Mouse (Mus musculus): ENCODE measurements around the gene Fbh1.
A peak's percentile ranks its signal among the peaks of the same experiment; 100 is the strongest.

Fbh1 gene

GRCm38 (mm10) chr2:11777091-11778068, at the start of gene Fbh1, which contains the start of gene Ankrd16:
Gene Fbh1 (minus strand): TSS chr2:11777582.
Gene Ankrd16 (plus strand): TSS chr2:11777876.
- peak; percentile 100 for DNase-seq (ENCODE audit: inconsistent age in 2 of 2, low spot score in 1 of 2)

- DNase-seq (ENCODE audit: inconsistent age in 2 of 2, low spot score in 1 of 2): no peak
These were observed 24.0 kb upstream of the Fbh1 start for GRCm38 (mm10) chr2:11801299-11801930.

GRCm38 (mm10) chr2:11797930-11798364, 20.6 kb upstream of the Fbh1 start:
- no peak for DNase-seq (ENCODE audit: inconsistent age in 2 of 2, low spot score in 1 of 2)

GRCm38 (mm10) chr2:11794668-11795067, 17.3 kb upstream of the Fbh1 start:
- DNase-seq (ENCODE audit: inconsistent age in 2 of 2, low spot score in 1 of 2): peak in 1 of 2 experiments; percentile 55

- DNase-seq (ENCODE audit: inconsistent age in 2 of 2, low spot score in 1 of 2): no peak
These were observed 6.8 kb upstream of the Fbh1 start for GRCm38 (mm10) chr2:11784159-11784558.

GRCm38 (mm10) chr2:11778087-11778823, 873 bp upstream of the Fbh1 start:
- peak; percentile 88 to 97 for DNase-seq (ENCODE audit: inconsistent age in 2 of 2, low spot score in 1 of 2)

DNA sequence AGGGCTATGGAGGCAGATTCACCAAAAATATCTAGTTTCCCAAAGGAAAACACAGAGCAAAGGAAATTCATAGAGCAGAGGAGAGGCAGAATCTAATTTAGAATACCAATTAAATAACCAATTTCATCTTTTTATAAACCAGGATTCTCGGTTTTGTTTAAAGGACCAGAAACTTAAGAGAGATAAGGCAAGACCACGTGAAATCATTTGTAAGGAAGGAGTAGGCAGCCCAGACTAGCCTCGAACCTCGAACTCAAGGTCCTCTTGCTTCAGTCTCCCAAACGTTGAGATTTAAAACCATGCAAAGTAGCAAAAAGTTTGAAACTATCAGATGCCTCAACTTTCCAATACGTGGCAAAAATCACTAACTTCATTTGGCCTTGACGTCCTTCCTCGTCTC, 967 bp downstream of the Fbh1 start:
- no peak for DNase-seq (ENCODE audit: inconsistent age in 2 of 2, low spot score in 1 of 2)

DNA sequence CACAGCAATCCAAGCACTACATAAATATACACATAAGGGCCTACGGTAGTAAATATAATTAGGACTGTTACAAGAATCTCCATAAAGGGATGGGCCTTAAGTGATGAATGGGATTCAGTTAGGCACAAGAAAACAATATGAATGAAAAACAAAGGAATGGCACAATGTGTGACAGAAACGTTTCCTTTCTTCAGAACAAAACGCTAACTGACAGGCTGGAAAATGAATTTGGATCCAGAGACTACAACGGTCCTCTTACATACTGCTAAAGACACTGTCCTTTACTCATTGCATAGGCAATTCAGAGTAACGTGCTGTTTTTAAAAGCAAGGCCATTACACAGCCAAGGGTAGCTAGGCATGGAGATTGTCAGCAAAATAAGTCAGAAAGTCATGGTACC, 2.3 kb downstream of the Fbh1 start:
- DNase-seq (ENCODE audit: inconsistent age in 2 of 2, low spot score in 1 of 2): no peak

DNA sequence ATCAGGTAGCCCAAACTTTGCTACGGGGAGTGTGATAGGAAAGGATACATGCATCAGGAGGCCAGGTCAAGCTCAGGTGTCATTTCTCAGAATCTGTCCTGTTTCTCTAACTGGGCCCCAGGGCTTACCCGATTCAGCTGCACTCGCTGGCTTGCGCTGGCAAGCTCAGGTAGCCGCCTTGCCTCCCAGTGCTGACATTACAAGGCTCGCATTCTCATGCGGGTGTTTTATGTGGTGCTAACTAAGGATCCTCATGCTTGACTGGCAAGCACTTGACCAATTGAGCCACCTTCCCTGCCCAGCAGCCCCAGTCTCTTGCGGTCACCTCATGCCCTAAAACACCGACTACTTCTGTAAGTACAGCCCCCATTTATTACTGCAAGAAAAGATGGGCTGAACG, 3.0 kb downstream of the Fbh1 start:
- no peak for DNase-seq (ENCODE audit: inconsistent age in 2 of 2, low spot score in 1 of 2)

DNA sequence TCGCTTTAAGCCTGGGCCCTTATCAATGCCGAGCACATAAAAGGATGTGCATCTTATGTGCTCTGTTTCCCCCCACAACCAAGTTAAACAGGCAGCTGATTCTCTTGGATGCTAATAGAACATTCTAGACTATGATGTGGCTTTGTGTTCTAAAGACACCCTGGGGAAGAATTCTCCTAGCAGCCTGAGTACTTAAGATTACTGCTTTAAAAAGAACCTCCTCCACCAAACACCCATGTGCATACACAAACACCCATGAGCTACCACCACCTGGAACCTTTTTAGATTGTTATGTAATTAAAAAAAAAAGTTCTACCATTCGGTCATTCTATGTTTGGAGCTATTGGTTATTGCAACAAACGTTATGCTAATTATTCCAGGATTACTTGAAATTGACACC, 5.0 kb downstream of the Fbh1 start:
- DNase-seq (ENCODE audit: inconsistent age in 2 of 2, low spot score in 1 of 2): no peak

- DNase-seq (ENCODE audit: inconsistent age in 2 of 2, low spot score in 1 of 2): no peak
These were observed 5.7 kb downstream of the Fbh1 start for GRCm38 (mm10) chr2:11771701-11772100.

DNA sequence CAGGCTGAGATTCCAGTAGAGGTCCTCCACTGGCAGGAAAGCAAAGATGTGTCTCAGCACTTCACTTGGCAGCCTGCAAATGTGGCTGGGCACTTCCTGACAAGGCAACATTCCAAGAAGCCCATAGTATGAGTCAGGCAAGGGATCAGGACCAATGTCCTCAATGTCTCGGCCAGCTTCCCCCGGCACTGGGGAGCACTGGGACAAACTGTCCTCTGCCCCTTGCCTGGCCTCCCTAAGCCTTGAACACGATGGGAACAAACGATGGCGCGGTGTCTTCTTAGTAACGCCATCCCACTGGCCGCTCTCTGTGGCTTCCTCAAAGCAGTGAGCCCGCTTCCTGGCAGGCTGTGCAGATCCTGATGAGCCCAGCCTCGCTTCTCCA, 10.2 kb downstream of the Fbh1 start:
- DNase-seq (ENCODE audit: inconsistent age in 2 of 2, low spot score in 1 of 2): peak; percentile 52 to 58

DNA sequence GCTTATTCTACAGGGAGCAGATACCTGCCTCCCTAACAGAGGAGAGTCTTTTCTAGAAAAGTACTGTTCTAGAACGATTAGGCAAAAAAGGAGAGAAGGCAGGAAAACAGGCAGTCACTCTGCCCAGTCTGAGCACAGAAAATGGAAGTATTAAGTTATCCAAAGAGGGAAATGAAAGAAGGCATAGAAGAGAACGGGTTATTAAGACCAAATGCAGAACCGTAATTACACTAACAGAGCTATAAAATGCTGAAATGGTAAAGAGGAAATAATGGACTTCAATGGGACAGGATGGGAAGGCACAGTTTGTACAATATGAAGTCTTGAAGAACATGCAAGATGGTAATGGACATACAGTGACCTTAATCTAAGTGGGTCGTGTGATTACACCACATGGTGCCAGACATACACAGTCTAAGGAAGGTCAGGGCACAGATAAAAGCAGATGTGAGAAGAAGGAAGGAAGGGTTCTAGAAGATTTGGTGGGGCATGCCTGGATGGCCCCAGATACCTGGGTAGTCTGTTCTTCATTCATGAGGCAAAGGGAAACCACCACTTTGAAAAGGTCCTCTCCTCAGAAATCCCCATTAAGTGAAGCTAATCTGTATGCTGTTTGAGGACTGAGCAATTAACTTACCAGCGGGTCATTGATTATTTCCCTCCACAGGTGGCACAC, 10.8 kb downstream of the Fbh1 start:
- no peak for DNase-seq (ENCODE audit: inconsistent age in 2 of 2, low spot score in 1 of 2)

- DNase-seq (ENCODE audit: inconsistent age in 2 of 2, low spot score in 1 of 2): no peak
These were observed 11.7 kb downstream of the Fbh1 start for GRCm38 (mm10) chr2:11765694-11766093.

GRCm38 (mm10) chr2:11762541-11762940, 14.8 kb downstream of the Fbh1 start:
- no peak for DNase-seq (ENCODE audit: inconsistent age in 2 of 2, low spot score in 1 of 2)

GRCm38 (mm10) chr2:11739516-11740051, 37.8 kb downstream of the Fbh1 start:
- DNase-seq (ENCODE audit: inconsistent age in 2 of 2, low spot score in 1 of 2): no peak

GRCm38 (mm10) chr2:11738794-11739193, 38.6 kb downstream of the Fbh1 start:
- no peak for DNase-seq (ENCODE audit: inconsistent age in 2 of 2, low spot score in 1 of 2)

- DNase-seq (ENCODE audit: inconsistent age in 2 of 2, low spot score in 1 of 2): no peak
These were observed 41.5 kb downstream of the Fbh1 start for GRCm38 (mm10) chr2:11735853-11736252.

DNA sequence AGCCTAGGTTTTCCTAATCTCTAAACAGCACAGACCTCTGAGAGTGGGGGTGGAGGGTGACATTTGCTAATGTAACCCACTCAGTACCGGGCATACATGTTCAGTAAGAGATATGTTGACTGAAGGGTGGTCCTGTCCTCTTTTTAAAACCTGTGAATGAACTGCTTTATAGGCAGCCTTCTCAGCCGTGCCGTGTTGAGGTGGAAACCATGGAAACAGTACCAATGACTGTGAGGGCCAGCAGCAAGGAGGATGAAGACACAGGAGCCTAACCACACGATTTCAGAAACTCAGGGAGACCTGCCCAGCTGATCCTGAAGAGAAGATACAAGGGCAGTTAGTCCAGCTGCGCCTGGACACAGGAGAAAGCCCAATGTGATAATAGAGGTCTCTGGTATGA, 44.4 kb downstream of the Fbh1 start:
- no peak for DNase-seq (ENCODE audit: inconsistent age in 2 of 2, low spot score in 1 of 2)

GRCm38 (mm10) chr2:11729091-11729490, 48.3 kb downstream of the Fbh1 start:
- DNase-seq (ENCODE audit: inconsistent age in 2 of 2, low spot score in 1 of 2): no peak

DNA sequence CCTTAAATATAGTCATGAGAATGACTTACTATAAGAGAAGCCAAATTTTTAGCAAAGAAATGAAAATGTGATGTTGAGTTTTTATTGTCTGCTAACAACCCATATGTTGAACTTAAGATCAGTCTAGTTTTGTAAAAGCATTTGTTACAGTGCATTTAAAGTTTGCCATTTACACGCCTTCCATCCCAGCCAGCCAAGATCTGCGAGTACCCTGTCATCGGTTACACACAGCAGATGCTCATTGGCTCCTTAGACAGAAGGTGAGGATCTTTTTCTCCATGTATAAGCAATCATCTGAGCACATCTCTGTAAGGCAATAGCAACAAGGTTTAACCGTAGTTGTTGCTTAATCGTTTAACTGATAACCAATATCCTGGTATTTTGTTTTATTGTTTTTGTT, 49.8 kb downstream of the Fbh1 start:
- no peak for DNase-seq (ENCODE audit: inconsistent age in 2 of 2, low spot score in 1 of 2)

Measured in adrenal gland, adult (tissue).